Mouse (Mus musculus) liver, postnatal 0 days (tissue): ENCODE measurements around the gene Grid1.

Experiments used
- CTCF ChIP-seq: sonication (generic); IDR thresholded peaks from 2 replicates; pipeline ENCODE4 v1.5.1; 2016; ENCODE audit warnings: antibody characterized with exemption, low read depth
- EP300 ChIP-seq: IDR thresholded peaks from 2 replicates; pipeline ENCODE4 v1.6.1; 2016; ENCODE audit warnings: antibody characterized with exemption, low read depth, mild to moderate bottlenecking

DNA sequence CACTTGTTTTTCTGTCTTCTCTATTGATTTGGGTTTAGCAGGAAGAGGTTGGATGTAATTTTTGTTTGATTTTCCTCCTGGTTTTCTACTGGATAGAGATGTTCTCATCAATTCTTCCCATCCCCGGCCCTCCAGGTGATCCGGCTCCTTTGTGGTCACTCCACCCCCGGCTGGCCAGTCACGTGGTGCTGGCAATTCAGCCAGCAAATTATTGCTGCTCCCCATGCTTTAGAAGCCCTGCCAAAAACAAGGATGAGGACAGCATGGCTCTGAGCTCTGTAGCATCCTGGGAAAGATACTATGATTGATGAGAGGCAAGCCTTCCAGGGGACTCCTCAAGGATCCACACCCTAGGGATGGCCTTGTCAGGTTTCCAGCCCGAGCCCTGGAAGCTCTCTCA, 169.2 kb downstream of the Grid1 start:
- TF ChIP-seq CTCF (no peak), EP300 (no peak)
